Mouse (Mus musculus): ENCODE results near the gene AU022252.

The AU022252 gene

DNA sequence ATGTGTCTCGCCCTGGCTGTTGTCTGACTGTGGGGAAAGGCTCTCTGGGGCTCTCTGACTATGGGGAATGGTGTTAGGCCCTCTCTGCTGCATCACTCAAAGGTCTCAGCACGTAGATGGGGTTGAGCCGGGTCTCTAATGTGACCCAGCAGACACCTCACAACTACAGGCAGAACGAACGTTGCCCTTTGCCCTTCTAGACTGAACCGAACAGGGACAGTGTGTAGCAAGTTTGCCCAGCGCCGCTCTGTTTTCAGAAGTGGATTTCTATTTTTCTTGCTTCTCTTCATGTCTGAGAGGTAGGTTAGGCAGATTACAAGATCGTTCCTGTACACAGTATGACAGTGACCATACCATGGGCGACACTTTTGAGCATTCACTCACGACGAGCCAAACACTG, 10.1 kb upstream of the AU022252 start:
- DNase-seq = no peak

DNA sequence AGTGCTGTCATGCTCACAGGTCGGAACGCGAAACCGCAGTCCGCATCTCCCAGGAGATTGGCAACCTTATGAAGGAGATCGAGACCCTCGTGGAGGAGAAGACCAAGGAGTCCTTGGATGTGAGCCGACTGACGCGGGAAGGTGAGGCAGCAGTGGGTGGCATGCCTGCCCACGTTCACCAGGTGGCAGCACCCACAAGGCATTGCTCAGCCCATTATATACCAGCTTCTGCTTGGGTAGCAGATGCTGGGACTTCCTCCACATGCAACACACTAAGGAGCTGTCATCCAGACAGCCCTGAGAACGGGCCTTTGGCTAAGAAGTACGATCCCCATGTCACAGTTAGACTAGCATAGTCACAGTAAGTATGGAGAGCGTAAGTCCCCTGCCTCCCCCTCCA, 9.2 kb upstream of the AU022252 start:
- DNase-seq = peak; percentile 52

DNA sequence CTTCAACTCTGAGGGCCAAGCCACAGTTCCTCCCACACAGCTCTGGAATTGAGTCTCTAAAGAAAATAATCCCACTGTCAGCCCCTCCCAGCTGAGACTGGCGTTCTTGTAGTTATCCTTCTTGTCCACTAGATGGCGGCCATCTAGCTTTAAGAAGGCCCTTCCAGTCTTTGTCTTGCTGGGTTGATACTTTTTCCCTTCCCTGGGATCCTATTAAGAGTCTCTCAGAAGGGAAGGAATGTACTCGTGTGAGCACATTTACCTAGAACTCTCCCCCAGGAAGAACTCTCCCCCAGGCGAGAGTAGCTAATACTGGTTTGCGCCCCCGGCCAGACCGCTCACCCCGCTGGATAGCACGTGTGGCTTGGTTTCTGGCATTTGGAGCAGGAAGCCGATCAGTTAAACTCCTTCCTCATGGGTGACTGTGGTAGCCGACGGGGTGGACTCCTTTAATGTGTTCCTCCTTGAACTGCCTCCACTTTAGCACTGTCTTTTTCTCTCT, 6.7 kb upstream of the AU022252 start:
- DNase-seq = peak; percentile 31

DNA sequence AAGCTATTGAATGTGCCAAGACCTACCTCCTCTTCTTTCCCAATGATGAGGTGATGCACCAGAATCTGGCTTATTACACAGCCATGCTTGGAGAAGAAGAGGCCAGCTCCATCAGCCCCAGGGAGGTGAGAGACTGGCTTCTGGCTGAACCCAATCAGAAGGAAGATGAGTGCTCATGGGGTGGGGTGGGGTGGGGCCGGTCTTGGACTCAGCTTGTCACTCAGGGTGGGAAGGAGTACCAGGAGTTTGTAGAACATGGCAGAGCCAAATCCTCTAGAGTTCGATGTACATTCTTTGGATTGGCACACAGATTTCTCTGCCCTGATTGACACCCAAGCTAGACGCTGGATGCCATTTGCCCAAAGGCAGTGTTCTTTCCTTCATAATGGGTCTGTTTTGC, 6.1 kb upstream of the AU022252 start:
- DNase-seq = no peak

DNA sequence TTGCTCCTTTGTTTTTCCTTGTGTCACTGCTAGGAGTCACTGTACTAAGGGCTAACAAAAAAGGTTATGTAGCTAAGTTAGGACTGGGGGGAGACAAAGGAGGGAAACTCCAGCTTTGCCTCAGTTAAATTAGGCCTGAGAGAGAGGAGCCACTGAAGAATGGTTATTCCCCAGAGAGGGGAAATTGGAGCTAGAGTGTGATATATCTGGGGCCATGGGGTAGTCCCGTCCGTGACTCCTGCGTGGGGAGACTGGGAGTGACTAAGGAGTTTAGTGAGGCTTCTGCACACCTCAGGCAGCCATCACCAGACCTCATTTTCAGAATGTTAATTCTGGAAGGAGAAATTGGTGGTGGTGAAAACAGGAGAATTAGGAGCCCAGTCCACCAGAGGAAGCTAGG, 1.8 kb upstream of the AU022252 start:
- DNase-seq = no peak

DNA sequence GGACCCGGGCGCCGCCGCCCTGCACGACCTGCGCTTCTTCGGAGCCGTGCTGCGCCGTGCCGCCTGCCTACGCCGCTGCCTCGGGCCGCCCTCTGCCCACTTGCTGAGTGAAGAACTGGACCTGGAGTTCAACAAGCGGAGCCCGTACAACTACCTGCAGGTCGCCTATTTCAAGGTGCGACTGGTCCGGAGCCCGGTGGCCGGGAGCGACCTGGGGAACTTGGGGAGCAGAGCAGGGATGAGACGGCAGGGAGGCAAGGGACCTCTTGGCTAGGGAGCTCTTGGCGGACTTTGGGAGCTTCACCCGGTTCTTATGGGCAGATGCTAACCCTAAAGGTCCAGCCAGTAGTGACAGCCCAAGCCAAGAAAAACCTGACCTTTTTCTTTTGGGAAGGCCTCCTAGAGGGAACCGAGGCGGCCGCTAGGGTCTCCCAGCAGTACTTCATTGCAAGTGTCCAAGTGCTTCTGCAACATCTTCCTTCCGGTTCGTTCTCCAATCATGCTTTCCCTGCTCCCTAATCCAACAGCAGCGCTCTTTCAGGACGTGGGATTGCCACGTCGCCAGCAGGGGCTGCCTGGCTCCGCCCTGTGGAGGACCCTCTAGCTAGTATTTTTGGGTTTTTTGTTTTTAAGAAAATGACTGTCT, 867 bp upstream of the AU022252 start:
- DNase-seq = no peak

DNA sequence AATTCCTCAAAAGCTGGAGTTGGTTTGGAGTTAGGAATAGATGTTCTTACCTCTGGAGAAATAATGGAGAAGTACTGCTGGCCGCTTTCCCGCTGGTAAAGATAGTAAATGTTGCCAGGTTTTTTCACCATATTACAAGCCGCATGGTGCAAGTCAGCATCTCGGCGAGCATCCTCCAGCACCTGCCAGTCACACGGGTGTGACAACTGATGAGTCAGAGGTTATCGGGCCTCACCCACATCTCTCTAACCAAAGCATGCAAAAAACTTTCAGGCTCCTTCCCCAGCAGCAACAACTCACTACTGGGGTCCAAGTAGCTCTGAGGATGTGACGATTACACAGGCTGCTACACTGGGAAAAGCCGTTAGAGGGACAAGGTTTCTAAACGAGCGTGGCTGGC, 5.8 kb downstream of the AU022252 start:
- DNase-seq = no peak

DNA sequence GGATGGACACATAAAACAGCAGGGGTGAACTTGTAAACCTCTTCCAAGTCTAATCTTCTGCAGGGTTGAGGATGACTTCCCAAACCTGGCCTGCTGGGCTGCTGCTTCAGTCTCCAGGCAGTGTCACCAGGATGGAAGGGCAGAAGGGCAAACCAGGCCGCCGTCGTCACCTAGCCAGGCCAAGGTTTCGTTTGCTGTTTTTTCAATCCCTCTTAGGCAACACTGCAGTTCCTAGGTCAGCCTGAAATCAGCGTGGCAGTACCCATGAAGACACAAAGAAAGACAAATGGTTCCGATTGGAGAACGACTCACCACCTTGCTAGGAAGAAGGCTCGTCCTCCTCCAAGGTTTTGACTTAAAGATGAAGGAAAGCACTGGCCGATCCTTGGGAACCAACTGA, 6.8 kb downstream of the AU022252 start:
- DNase-seq = no peak

DNA sequence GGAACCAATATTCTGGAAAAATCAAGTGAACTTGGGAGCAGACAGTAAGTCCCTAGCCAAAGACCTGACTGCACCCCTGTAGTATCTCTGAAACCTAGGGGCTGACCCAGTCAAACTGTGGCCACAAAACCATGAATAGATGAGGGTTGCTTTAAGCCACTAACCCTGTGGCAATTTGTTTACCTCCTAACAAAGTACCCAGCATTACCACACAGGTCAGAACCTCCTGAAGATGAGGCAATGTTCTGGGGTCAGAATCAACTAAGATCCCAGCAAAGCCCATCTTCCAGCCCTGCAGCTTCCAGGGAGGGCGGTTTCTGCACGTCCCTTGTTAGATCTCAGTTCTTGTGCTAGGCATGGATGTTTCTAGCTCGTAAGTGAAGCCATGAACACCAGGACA, 8.0 kb downstream of the AU022252 start:
- no peak for DNase-seq

DNA sequence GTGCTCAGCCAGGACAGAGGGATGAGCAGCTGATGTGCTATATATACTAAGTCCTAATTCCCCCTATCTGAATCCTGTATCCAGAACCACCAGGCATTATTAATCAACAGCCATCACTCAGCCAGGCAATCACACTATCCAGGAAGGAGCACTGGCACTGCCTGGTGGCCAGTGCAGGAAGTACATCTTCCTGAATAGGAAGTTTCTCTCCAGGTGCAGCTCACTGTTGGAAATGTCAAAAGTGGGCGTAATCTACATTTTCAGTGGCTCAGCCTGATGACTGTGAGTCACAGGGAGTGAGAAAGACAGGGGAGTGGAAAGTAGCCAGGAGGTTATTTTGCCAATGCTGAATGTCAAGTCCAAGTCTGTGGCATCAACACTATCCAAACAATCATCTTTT, 8.8 kb downstream of the AU022252 start:
- DNase-seq = peak; percentile 11

DNA sequence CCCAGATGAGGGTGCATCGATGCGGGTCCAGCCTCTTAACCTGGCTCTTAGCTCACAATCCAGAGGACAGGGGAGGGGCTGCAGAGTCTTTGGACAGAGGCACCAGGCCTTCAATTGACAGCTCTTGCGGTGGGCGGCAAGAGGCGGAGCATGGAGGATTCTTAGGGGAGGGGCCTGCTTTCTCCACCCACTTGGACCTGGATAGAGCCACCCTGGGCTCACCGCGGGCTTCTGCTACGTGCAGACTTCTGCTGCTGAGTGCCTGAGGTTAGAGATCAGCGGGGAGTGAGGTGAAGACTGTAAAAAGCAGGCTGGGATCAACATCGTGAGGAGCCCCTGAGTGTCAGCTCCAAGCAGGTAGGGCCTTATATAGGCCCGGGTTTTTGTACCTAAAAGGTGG, 14.3 kb downstream of the AU022252 start, which contains the start of gene Tmem269:
Gene Tmem269 (minus strand): TSS at position 49 of the 400 bp plus-strand sequence.
- no peak for DNase-seq

DNA sequence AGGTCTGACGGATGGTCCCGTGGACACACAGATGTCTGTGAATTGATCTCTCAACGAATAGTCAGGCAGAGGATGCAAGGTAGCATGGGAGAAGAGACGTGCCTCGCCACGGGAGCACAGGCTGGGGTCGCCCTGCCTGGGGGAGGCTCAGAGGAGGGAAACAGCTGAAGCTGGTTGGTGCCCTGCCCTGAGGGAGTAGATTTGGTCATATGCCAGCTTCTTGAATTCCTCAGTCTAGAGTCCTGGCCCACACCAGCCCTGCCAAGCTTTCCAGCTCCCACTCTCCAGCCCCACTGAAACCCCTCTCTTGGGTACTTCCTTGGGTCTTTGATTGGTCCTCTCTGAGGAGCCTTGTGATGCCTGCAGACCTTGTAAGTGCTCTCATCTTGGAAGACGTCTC, 15.8 kb downstream of the AU022252 start:
- no peak for DNase-seq

DNA sequence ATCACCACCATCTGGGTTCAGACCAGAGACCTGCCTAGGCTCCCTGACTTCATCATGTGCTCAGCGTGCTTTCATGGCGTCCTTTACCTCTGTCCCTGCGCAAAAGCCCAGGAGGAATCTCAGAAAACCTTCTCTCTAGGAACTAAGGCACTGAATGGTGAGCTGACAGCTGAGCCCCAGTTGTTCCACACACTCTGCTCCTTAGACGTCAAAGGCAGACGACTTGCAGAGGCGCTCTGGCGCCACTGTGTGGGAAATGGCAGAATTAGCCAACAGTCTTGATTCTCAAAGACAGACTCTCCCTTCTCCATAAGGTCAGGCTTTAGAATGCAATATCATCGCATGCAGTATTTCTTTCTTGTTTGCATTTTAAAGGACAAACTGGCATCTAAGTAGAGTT, 27.8 kb downstream of the AU022252 start:
- peak; percentile 59 for DNase-seq

DNA sequence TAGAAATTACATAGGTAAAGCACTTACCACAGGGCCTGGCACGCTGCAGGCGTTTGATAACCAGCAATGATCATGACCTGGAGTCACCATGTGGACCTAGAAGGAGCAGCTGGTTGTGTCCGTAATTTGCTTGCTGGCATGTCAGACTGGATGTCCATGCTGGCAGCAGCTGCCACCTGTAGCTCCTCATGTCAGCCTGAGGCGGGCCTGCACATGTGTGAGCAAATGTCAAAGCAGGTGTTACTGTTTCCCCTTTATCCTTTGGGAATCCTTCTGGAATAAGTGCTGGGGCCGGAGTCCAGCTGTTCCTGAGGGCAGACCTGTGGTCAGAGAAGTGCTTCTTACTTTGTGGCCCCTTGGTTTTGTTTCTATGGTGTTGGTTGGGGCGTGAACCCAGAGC, 34.4 kb downstream of the AU022252 start:
- DNase-seq = no peak

DNA sequence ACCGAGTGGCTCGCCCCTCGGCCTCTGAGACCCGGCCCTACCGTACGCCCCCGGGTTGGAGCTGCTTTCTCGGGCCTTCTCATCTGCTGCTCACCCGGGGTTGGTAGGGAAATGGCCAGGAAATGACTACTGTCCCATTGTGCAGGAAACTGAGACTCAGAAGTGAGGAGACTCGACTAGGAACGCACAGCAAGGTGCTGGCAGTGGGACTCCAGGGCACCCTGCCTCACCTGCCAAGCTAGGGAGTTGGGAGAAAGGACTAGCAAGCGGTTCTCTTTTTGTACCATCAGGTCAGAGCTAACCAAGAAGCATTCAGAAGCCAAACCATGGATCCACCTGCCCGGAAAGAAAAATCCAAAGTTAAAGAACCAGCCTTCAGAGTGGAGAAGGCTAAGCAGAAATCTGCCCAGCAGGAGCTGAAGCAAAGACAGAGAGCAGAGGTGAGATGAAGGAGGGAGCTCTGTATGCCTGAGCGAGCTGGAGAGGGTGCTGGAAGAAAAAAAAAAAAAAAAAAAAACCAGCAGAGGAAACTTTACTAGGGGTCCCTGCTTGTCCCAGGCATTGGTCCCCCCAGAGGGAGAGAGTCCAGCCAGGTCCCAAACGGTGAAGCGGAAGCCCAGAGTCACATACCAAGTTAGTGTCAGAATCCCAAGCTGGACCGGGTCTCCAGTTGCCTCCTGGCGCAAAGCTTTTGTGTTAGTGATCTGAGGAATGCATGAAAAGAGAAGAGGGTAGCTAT, 36.8 kb downstream of the AU022252 start:
- DNase-seq = no peak

DNA sequence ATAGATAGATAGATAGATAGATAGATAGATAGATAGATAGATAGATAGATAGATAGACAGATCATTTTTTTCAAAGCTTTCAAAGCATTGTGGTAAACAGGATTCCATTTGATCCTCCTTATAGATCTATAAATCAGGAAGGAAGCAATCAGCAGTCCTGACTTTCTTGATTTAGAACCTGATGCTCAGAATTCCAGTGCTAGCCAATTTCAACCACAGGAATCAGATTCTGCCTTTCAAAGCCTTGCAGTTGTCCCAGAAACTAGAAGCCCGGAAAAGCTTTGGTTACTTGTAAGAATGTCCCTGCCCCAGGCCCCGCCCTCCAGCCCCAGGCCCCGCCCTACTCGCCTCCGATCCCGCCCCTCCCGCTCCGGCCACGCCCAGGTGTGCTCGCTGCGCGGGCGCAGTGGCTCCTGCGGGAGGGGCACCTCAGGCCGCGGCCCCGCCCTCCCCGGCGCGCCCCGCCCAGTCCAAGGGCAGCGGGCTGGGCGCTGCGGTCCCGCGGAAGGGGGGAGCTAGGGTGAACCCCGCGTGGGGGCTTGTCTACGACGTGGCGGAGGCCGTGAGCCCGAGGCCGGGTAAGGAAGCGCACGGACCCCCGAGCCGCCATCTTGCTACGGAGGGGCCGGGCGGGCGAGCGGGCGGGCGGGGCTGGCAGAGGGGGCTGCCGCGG, 37.5 kb downstream of the AU022252 start, which contains the start of gene Svbp:
Gene Svbp (plus strand): TSS at position 398 of the 673 bp plus-strand sequence.
- DNase-seq = peak; percentile 88

DNA sequence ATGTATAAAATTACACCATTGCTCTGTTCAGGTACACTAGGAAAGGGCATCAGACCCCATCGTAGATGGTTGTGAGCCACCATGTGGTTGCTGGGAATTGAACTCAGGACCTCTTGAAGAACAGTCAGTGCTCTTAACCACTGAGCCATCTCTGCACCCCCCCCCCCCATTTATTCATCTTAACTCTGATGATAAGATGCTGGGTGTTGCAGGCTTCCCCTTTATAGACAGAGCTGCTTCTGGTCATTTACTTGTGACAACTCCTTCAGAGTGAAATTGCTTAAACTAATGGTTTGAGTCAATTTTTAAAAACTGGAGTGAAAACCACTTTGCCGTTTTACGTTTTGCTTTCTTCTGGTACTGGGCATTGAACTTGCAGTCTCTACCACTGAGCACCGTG, 39.8 kb downstream of the AU022252 start:
- DNase-seq = no peak

DNA sequence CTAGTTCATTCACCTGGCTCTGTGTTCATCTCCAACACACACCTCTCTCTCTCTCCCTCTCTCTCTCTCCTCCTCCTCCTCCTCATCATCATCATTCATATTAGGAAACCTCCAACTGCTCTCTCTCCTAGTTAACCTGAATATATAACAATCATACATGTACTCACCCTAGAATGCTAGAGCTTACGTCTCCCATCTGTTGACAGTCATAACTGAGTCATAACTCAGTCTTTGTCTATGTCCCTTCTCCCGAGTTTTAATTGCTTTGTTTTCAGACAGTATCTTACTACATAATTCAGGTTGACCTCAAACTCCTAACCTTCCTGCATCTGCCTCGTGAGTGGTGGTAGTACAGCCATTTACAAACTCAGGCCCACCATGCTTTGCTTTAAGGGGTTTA, 41.2 kb downstream of the AU022252 start:
- no peak for DNase-seq

DNA sequence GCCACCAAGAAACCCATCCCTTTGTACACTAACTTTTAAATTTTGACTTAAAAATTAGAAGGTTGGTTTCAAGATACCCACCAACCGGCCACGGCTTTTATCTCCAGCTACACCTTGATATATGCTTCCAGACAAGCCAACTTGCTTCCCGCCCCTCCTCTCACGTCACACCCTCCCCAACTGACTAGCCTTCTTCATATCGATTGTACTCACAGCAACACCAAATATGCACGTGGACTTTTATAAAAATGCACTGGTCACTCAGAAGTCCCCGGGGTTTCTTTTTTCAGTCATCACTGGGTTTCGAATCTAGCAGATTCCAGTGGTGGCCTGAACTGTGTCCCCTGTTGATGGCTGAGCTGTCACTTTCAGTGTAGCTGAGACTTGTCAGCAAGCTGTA, 41.9 kb downstream of the AU022252 start:
- no peak for DNase-seq

DNA sequence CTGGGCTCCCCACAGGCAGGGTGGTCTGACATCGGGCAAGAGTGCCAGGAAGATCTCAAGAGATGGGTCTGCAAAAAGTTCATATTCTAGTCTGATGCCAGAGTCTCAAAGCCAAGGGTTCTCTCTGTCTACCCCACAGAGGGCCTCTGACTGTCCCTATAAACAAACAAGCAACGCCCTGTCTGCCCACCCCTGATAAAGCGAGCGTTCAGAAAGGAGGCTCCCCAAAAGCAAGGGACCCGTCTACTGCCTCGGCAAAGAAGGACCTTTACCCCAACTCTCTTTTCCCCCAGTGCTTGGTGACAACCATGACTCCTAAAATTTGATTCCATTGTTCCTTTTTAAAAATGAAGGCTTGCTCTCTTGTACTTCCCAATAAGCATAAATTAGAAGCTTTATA, 42.6 kb downstream of the AU022252 start, which contains the start of gene Ermap:
Gene Ermap (minus strand): TSS at position 148 of the 400 bp plus-strand sequence.
- DNase-seq = no peak

DNA sequence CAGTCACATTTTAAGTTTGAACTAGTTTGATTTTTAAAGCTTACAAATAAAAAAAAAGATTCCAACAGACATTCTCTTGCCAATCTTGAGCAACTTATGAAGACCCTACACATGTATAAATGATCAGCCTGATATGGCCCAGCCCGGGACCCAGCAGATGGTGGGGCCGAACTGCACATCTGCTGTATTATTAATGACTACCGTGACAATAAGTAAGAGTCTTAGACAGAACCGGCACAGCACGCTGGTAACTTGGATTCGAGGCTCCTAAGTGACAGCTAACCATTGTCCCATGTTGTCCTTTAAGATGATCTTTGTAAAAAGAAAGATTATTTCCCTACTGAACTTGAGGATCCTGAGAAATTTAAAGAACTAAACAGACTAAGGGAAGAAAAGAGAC, 43.1 kb downstream of the AU022252 start:
- no peak for DNase-seq

DNA sequence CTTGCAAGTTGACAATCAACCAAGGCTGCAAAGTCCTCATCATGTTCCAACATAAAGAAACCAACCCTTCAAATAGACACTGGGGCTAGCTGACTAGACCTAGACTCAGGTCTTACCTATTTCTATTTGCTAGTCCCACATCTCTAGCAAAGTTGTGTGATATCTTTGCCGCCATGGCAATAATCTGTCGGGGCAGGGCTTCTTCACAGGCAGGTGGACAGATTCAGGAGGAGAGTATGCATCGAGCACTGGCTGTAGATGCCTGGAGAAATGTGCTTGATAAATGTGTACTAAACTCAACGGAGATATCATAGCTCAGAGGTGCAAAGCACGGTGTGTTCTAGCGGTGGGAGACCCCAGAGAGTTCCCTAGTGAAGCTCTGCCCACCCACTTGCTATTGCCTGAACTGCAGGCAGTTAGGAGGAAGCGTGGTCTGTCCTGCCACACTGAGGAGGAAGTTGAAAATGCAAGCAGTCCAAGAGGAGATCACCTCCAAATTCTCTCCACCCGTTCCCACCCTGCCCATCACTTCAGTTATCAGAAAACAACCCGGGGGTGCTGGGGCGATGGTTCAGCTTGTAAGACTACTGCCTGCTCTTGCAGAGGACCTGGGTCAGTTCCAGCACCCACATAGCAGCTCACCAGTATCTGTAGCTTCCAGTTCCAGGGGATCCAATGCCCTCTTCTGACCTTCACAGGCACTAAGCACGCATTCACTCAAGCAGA, 44.3 kb downstream of the AU022252 start:
- DNase-seq = no peak

DNA sequence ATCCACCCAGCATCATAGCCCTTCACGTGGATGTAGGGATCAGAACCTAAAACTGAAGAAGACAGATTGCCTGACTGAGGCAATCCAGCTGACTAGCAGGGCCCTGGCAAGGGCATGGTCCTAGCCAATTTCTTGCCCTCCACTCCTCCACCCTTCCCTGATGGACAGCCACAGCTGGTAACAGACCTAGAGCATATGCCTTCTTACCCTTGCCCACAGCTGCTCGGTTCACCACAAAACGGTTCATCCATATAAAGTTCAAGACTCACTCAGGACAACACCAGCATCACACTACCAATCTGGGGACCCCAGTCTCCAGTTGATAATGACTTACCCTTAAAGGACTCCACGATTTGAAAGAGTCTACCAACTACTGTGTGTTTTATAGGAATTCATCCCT, 46.7 kb downstream of the AU022252 start:
- no peak for DNase-seq

Measured in thymus, postnatal 25 days (tissue).